Mouse (Mus musculus) adrenal gland, postnatal 4 days (tissue): Measurements from ENCODE around the gene Dapk1. TPM values are rescaled to one million over a fixed set of nuclear protein-coding genes. Genes with fewer than 3 reads are reported as not detected.

Source experiments
- DNase-seq, 2 experiments: peaks; one replicate each; pipeline ENCODE4 v3.0.0; 2021 to 2022; ENCODE audit warnings: low spot score in 2 of 2, mixed read lengths in 2 of 2
- total RNA-seq, 2 experiments: library from RNA; stranded (reverse); gene quantifications; 2 replicates each; pipeline ENCODE4 v1.2.3; 2021

The Dapk1 gene
- total RNA-seq, 2 experiments from 2014 or later: 33.3 to 41.7 TPM

- no peak for DNase-seq
These were observed 134.8 kb downstream of the Dapk1 start for GRCm38 (mm10) chr13:60736421-60737105.

GRCm38 (mm10) chr13:60737632-60738324 lies 136.0 kb downstream of the Dapk1 start:
- DNase-seq: peak in 1 of 2 experiments; percentile 48

- peak; percentile 38 to 50 for DNase-seq
These were observed 136.7 kb downstream of the Dapk1 start for GRCm38 (mm10) chr13:60738429-60738828.

GRCm38 (mm10) chr13:60740248-60740647 lies 138.5 kb downstream of the Dapk1 start:
- no peak for DNase-seq

GRCm38 (mm10) chr13:60742611-60743010 lies 140.9 kb downstream of the Dapk1 start:
- DNase-seq: no peak

GRCm38 (mm10) chr13:60743381-60744077 lies 141.8 kb downstream of the Dapk1 start:
- no peak for DNase-seq

- DNase-seq: peak; percentile 68
These were observed 142.3 kb downstream of the Dapk1 start for GRCm38 (mm10) chr13:60744078-60744460.

- no peak for DNase-seq
These were observed 143.0 kb downstream of the Dapk1 start for GRCm38 (mm10) chr13:60744736-60745135.

- DNase-seq: no peak
These were observed 143.6 kb downstream of the Dapk1 start for GRCm38 (mm10) chr13:60745358-60745757.

GRCm38 (mm10) chr13:60746271-60746670 lies 144.5 kb downstream of the Dapk1 start:
- no peak for DNase-seq

GRCm38 (mm10) chr13:60747201-60747600 lies 145.5 kb downstream of the Dapk1 start:
- DNase-seq: no peak

- DNase-seq: no peak
These were observed 146.8 kb downstream of the Dapk1 start for GRCm38 (mm10) chr13:60748556-60748955.

GRCm38 (mm10) chr13:60750930-60751329 lies 149.2 kb downstream of the Dapk1 start:
- no peak for DNase-seq

GRCm38 (mm10) chr13:60753216-60753615 lies 151.5 kb downstream of the Dapk1 start:
- DNase-seq: no peak

GRCm38 (mm10) chr13:60755251-60755650 lies 153.5 kb downstream of the Dapk1 start:
- no peak for DNase-seq

GRCm38 (mm10) chr13:60757292-60757691 lies 155.5 kb downstream of the Dapk1 start:
- DNase-seq: no peak

- DNase-seq: no peak
These were observed 157.4 kb downstream of the Dapk1 start for GRCm38 (mm10) chr13:60759136-60759535.

- DNase-seq: no peak
These were observed 158.6 kb downstream of the Dapk1 start for GRCm38 (mm10) chr13:60760392-60760791.

- DNase-seq: no peak
These were observed 159.4 kb downstream of the Dapk1 start for GRCm38 (mm10) chr13:60761161-60761560.

GRCm38 (mm10) chr13:60780534-60780933 lies 178.8 kb downstream of the Dapk1 start:
- no peak for DNase-seq

- DNase-seq: no peak
These were observed 181.6 kb downstream of the Dapk1 start for GRCm38 (mm10) chr13:60783301-60783700.

- no peak for DNase-seq
These were observed 184.5 kb downstream of the Dapk1 start, which contains the start of gene BC051665 for GRCm38 (mm10) chr13:60786264-60786663. BC051665 (minus strand) TSS chr13:60786364.
